Mouse (Mus musculus) yolk sac, embryonic 10.5 days (tissue): ENCODE data around the gene Gm614.

Experiments
- DNase-seq: peaks from one replicate; pipeline ENCODE4 v3.0.0-alpha.2; 2017; ENCODE audit warnings: low spot score

Gene Gm614

DNA sequence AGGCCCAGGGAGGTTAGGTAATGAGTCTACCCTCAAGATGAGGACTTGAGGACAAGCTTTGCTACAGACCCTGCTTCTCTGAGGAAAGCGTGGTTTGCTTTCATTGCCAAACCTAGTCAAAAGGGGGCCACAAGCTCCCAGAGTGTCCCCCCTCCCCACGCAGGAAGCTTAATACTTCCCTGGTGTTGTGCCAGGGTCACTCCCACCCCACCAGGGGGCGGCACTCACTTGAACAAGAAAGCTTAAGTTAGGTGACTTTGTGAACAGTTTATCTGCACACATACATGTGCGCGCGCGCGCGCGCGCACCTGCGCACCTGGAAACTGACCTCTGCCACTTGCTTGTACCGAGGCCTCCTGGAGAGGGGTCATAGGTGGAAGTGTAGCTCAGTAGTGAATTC, 7.2 kb downstream of the Gm614 start:
- DNase-seq, result no peak

DNA sequence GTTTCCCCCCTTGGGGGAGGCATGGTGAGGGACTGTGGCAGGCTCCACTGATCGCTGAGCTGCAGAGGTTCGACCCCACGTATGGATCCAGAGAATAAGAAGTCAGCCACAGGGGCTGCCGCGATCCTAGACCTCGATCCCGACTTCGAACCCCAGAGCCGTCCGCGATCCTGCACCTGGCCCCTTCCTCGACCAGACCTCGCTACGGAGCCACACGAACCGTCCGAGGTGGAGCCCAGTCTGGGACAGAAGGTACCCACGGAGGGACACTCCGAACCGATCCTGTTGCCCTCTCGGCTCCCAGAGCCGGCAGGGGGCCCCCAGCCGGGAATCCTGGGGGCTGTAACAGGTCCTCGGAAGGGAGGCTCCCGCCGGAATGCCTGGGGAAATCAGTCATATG, 9.1 kb downstream of the Gm614 start:
- DNase-seq, result no peak

DNA sequence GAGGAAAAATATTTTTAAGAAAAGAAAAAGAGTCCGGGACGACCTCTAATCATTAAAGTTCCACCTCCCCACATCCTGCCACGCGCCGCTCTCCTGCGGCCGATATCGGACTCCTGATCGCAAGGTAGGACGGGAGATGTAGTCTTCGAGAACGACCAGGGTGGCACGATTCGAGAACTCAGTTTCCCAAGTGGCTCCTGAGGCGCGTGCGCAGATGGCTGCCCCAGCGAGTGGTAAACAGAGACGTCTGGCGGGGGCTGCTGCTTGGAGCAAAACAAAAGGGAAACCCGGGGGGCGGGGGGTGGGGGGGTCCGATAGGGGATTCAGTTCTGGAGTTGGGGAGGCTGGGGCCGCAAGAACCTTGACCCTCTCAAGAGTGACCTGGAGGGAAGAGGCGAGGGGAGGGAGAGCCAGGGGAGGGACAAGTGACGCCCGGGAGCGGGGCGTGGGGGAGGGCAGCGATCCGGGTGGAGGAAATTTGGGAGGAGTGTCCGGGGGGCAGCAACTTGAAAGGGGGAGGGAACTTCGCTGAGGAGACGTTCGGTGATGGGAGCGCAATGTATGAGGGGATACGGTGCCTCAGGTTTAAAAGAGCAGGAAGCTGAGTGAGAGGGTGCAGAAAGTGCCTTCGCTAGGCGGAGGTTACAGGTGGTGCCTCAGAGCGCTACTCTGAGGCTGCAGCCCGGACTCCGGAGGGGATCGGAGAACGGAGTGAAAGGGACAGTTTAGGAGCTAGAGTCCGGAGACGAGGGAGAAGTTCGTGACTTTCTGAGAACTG, 9.7 kb downstream of the Gm614 start, which contains the start of gene Foxo4:
Foxo4 (plus strand) TSS at position 577 of the 778 bp plus-strand sequence.
- DNase-seq, result peak; percentile 91

DNA sequence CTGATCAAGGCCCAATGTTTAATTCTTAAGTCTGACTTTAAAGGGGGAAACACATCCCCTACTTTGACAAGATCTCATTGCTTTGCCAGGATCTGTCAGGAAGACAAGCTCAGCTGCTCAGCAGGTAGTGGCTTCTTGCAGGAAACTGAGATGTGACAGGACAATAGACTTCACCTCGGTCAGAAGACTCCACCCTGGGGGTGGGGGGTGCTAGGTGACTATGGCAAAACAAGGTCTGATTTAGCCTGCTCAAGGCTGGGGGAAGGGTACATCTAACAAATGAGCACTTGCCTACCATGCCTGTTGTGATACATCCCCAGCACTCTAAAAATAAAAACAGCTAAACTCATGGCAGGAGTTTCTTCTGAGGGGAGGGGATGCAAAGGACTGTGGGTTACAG, 18.8 kb downstream of the Gm614 start:
- no peak for DNase-seq

DNA sequence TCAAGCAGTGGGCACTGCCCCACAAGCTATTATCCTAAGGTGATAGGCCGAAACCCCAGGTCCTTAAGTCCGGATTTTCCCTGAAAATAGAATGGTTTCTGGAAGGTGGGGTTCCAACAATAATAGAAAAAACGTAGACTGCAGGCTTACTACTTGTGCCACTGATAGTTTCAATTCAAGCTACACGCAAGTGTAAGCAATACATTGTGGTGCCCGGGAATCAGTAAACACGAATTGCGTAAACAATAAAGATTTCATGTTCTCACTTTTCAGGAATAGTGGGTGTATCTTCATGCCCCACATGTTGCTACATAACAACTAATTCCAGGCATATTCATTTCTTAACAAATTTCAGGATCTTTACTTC, 41.0 kb downstream of the Gm614 start:
- no peak for DNase-seq

DNA sequence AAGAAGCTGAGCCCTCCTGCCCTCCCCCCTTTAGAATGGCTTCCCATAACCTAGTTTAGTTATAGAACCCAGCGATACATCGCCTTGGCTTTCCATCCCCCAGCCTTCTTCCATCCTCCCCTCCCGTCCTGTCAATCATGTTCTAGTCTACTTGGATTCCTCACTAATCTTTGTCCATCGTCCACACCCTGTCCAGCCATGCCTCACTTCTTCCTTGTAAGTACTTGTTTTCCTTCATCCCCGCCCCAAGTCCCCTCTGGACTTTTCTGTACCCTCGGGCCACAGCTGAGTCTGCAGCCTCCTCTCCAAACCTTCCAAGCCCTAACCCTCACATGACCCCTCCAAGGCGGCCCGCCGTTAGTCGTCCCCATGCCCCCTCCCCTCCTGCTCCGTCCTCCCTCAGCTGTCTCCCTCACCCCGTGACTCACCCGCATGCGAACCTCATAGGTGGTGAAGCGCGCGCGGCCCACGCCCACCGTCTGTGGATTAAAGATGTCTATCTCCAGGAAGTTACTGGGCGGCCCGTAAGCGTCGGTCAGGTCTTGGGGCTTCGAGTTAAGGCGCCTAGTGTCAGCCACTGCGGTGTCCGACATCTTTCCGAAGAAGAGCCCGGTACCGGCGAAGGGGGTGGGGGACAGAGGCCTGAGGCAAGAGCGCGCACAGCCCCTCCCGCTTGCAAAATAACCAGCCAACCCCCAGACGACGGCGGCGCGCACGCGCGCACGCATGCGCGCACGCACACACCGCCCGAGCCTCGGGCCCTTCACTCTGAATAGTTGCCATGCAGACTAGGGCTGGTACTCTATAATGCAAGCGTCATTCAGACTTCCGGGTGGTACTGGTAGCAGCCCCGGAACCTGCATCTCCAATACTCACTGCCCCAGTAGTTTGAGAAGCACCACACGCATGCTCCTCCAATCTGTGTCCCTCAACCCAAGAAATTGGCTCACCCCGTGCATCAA, 41.7 kb downstream of the Gm614 start, which contains the start of gene Snx12:
Snx12 (minus strand) TSS at position 730 of the 962 bp plus-strand sequence.
- DNase-seq, result peak; percentile 90
